Mouse (Mus musculus) kidney, adult 9 months (tissue): ENCODE measurements around the gene Ppl.
A peak's percentile ranks its signal among the peaks of the same experiment; 100 is the strongest.

Experiments used
- DNase-seq: peaks from one replicate; pipeline ENCODE4 v3.0.0; 2022

Ppl gene

GRCm38 (mm10) chr16:5132401-5132801 is at the start of gene Ppl:
Ppl (minus strand) TSS chr16:5132421.
- peak; percentile 89 for DNase-seq

- DNase-seq: no peak
Observed at GRCm38 (mm10) chr16:5172636-5173035, 40.4 kb upstream of the Ppl start.

- peak; percentile 21 for DNase-seq
Observed at GRCm38 (mm10) chr16:5168829-5169228, 36.6 kb upstream of the Ppl start.

GRCm38 (mm10) chr16:5168038-5168437 is 35.8 kb upstream of the Ppl start:
- DNase-seq: no peak

GRCm38 (mm10) chr16:5164327-5164726 is 32.1 kb upstream of the Ppl start:
- DNase-seq: no peak

GRCm38 (mm10) chr16:5159248-5159647 is 27.0 kb upstream of the Ppl start:
- DNase-seq: no peak

GRCm38 (mm10) chr16:5157113-5157512 is 24.9 kb upstream of the Ppl start:
- DNase-seq: no peak

GRCm38 (mm10) chr16:5156495-5156894 is 24.3 kb upstream of the Ppl start:
- no peak for DNase-seq

GRCm38 (mm10) chr16:5155014-5155413 is 22.8 kb upstream of the Ppl start:
- DNase-seq: no peak

- no peak for DNase-seq
Observed at GRCm38 (mm10) chr16:5153299-5154026, 21.2 kb upstream of the Ppl start.

GRCm38 (mm10) chr16:5150544-5150943 is 18.3 kb upstream of the Ppl start:
- DNase-seq: no peak

GRCm38 (mm10) chr16:5147037-5147385 is 14.8 kb upstream of the Ppl start, which contains the start of gene Sec14l5:
Sec14l5 (plus strand) TSS chr16:5147109.
- DNase-seq: no peak

- DNase-seq: peak; percentile 90
Observed at GRCm38 (mm10) chr16:5146367-5147036, 14.3 kb upstream of the Ppl start.

- DNase-seq: peak; percentile 88
Observed at GRCm38 (mm10) chr16:5145570-5145969, 13.3 kb upstream of the Ppl start.

- DNase-seq: no peak
Observed at GRCm38 (mm10) chr16:5139741-5140140, 7.5 kb upstream of the Ppl start.

- no peak for DNase-seq
Observed at GRCm38 (mm10) chr16:5137006-5137540, 4.9 kb upstream of the Ppl start.

GRCm38 (mm10) chr16:5136505-5136904 is 4.3 kb upstream of the Ppl start:
- DNase-seq: peak; percentile 64

GRCm38 (mm10) chr16:5135551-5136261 is 3.5 kb upstream of the Ppl start:
- DNase-seq: no peak

GRCm38 (mm10) chr16:5134623-5135330 is 2.6 kb upstream of the Ppl start:
- peak; percentile 32 for DNase-seq

GRCm38 (mm10) chr16:5131251-5131922 is 834 bp downstream of the Ppl start:
- no peak for DNase-seq

- DNase-seq: no peak
Observed at GRCm38 (mm10) chr16:5130766-5131165, 1.5 kb downstream of the Ppl start.

GRCm38 (mm10) chr16:5130196-5130595 is 2.0 kb downstream of the Ppl start:
- DNase-seq: no peak
